In the genomic region with DNA sequence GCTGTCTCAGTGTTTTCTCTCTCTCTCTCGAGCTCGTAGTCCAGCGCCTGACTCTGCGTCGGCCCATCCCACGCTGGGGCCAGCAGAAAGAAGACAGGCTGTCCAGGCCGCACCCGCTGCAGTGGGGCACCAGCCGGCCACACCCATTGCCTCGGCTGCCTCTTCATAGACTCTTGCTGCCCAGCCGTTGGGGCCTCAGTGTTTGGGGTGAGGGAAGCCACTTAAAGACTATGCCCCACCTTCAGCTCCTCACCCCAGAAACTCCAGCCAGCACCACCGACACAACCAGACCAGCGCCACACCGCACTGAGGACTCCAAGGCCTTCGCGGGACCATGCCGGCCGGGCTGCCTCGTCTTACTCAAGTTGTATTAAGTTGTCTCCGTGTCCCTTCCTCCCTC, we compare ENCODE assay signal across 16 mouse cellular contexts. TPM values are rescaled to one million over a fixed set of nuclear protein-coding genes. Genes with fewer than 3 reads are reported as not detected.
A peak's percentile ranks its signal among the peaks of the same experiment; 100 is the strongest.
DNase-seq lines count a peak whose midpoint lies in the region; TF ChIP-seq lines count a peak whose summit lies in the region.
"Had no signal": no experiment of that assay in that cellular context is flagged by ENCODE, and none has a peak within 500 bp of the region (broad histone marks: within the 10 kb centered on the region; RNA-seq: fewer than 3 reads in every experiment).

No protein-coding gene starts in this region.

- TF ChIP-seq CTCF in left cerebral cortex, adult 2 months (IDR thresholded peaks at IDR 0.05), result no peak

- peak; percentile 57 for DNase-seq in cerebellum, adult 11-12 months
- DNase-seq in cerebellum, adult 11 months, result no peak
- DNase-seq in left cerebral cortex, adult 2 months (ENCODE audit: extremely low spot score in 1 of 2, low spot score in 2 of 2), result peak; percentile 18 to 22
- DNase-seq in left cerebral cortex, adult 11 months (ENCODE audit: low spot score), result no peak
- DNase-seq in urinary bladder, adult 2 months (ENCODE audit: low spot score), result peak; percentile 20
- no peak for DNase-seq in urinary bladder, adult 18-20 months (ENCODE audit: low spot score in 2 of 2)
- peak; percentile 14 for DNase-seq in testis, postnatal 14 days (ENCODE audit: low spot score)
- DNase-seq in kidney, postnatal 25 days, result no peak
- DNase-seq: adrenal gland, postnatal 14 days; gastrocnemius, postnatal 10 days; kidney, adult 8-10 months had no signal

- no peak overlapping the region for H3K27ac ChIP-seq in left cerebral cortex, adult 2 months
- H3K27ac ChIP-seq: hindbrain, embryonic 15.5 days; macrophage had no signal

- intact Hi-C loops in left cerebral cortex, adult 2 months (cut with DNase I), result loop anchor here (5.0 to 10.0 kb wide), 4 partner anchors 45 to 455 kb away; a partner anchor contains a TSS

- no peak overlapping the region for H3K4me3 ChIP-seq in left cerebral cortex, adult 2 months
- H3K4me3 ChIP-seq: heart, embryonic 13.5 days; hindbrain, embryonic 15.5 days; liver, embryonic 15.5 days had no signal

RNA-seq across cellular contexts. Expression of a gene that starts 2.8 kb away (rescaled TPM):
- total RNA-seq in left cerebral cortex, adult 2 months (2021), result 1 to 10 TPM; 6.2 to 6.9 TPM
- polyA plus RNA-seq in urinary bladder, adult 2 months (2012; rRNA removed), result 5.8 and 6.3 TPM in 2 replicates

RNA-seq across cellular contexts. Expression of a gene that starts 10.5 kb away (rescaled TPM):
- 100 to 1,000 TPM; 178 to 184 TPM for total RNA-seq in left cerebral cortex, adult 2 months (2021)
- polyA plus RNA-seq in urinary bladder, adult 2 months (2012; rRNA removed), result 262 and 275 TPM in 2 replicates

RNA-seq across cellular contexts. Expression of a gene that starts 17.3 kb away (rescaled TPM):
- total RNA-seq in left cerebral cortex, adult 2 months (2021), result 1 to 10 TPM; 1.4 to 1.6 TPM
- 90.1 and 98.9 TPM in 2 replicates for polyA plus RNA-seq in urinary bladder, adult 2 months (2012; rRNA removed)
- polyA plus RNA-seq: macrophage had no signal

RNA-seq across cellular contexts. Expression of a gene that starts 28.2 kb away (rescaled TPM):
- total RNA-seq in left cerebral cortex, adult 2 months (2021), result 100 to 1,000 TPM; 667 to 745 TPM
- 4.5 and 5.0 TPM in 2 replicates for polyA plus RNA-seq in urinary bladder, adult 2 months (2012; rRNA removed)
- total RNA-seq: common myeloid progenitor, adult 5-6 weeks had no signal

Comparison
In these comparisons a context has a peak if more than half of its experiments do, and no peak if none do; other contexts are left out.
1. DNase-seq: peak in cerebellum, adult 11-12 months (single experiment), left cerebral cortex, adult 2 months (2 of 2), urinary bladder, adult 2 months (single experiment) and testis, postnatal 14 days (single experiment); none in cerebellum, adult 11 months (single experiment), left cerebral cortex, adult 11 months (single experiment), urinary bladder, adult 18-20 months (0 of 2) and kidney, postnatal 25 days (0 of 2).